Mouse (Mus musculus): ENCODE measurements around the gene Fbxw8.

Gene Fbxw8

DNA sequence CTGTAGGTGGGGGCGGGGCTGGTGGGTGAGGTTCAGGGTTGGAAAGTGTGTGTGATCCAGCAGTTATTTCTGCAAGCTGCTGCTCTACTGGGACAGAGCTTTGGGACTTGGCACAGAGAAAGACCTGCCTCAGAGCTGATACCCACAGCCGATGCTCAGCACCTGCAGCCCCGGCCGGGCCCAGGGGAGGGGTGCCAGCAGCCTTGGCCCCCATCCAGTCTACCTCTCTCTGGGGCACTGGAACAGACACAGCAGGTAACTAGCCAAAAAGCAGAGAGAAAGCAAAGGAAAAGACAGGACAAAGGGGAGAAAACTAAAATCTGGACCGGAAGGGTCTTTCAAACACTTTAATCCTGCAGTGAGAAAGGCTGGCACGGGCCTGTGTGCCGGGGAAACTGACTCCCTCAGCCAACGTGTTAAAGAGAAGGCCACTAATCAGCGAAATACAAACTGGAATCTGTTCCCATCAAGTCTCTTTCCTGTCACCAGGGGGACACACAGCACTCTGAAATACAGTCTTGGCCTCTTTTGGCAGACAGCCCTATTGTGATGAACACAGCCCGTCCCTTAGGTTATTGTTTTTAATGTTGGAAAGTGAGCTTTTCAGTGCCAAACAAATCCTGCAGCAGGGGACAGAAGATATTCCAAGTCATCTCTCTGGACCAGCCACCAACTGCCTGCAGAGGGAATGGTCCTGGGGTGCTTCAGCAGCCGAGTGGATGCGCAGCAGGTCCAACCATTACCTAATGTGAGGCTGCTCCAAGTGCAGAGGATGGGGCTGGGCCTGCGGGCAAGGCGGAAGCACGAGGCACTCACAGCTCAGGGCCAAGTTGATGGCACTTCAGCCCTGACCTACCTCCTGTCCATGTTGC lies 78.3 kb downstream of the Fbxw8 start:
- no peak for DNase-seq (ENCODE audit: low spot score in 2 of 2)

DNA sequence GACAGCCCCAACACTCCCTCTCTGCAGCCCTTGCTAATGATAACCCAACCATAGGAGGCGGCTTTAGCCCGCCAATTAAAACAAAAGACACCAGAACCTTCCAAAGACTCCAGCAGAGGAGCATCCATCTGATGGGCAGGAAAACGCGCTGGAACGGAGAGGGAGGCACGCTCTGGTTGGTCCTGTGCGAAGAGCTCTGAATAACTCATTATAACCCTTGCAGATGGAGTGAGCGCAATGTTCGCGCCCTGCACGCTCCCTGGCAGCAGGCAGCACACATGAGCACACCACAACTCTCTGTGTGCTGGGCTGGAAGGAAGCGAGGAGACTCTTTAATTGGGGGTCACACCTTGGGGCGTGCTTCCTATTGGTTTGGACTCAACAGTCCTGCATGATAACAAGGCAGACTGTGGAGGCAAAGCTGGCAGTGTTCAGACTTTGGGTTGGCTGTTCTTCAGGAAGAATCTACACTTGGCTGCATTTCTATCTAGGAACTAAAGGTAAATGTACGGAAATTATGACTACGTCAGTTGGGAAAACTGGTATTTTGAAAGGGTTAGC lies 82.0 kb downstream of the Fbxw8 start:
- no peak for DNase-seq (ENCODE audit: low spot score in 2 of 2)

DNA sequence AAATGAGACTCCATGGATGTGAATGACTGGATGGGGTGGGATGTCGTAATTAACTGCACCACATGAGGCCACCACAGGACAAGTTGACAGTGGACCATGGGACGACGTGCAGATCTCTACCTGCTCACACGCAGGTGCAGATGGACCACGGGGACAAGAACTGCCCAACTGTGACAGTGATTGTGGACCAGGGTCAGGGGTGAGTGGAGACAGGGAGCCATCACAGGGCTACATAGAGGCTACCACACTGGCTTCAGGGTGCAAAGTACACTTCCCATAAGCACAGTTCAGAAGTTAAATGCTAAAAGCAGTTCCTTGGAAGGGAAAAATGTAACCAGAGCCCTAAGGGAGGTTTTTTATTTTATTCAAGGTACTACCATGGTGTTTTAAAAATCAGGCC lies 83.5 kb downstream of the Fbxw8 start:
- DNase-seq (ENCODE audit: low spot score in 2 of 2) = no peak

DNA sequence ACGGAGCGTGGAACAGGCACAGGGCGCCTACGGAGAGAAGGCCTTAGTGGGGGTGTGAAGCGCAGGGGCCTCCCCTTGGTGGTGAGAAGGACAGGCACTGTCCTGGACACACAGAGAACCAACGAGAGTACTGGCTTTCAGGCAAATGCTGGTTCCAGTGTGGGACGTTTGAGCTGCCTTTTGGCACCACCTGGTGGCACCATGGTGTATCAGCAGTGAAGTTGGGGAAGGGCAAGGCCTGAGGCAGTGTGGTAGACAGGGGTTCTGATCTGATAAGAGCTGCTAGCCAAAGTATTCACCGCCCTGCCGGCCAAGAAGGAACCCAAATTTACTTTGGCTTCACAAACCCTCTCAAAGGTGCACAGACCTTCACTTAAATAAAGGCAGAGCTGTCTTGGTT lies 85.9 kb downstream of the Fbxw8 start:
- DNase-seq (ENCODE audit: low spot score in 2 of 2) = peak in 1 of 2 experiments; percentile 36

DNA sequence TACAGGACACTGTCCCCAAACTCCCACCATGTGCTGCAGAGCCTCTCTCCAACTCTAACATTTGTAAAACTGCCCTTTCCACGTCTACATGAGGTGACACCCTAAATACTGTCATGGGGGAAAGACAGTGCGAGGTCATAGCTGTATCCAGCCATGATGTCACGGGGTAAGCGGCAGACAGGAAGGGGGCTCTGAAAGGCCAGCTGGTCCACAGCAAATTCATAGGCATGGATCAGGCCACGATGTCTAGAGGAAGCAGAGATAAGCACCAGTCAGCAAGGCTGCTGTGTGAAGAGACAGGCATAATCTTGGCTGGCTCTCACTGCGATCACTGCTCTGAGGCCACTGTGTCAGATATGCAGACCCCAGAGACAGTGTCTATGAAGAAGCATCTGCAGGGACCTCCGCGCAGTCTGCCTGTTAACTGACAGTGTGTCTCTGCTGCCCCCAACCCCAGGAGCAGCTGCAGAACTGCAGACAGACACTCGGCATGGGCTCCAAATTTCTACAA lies 87.2 kb downstream of the Fbxw8 start:
- DNase-seq (ENCODE audit: low spot score in 2 of 2) = no peak

DNA sequence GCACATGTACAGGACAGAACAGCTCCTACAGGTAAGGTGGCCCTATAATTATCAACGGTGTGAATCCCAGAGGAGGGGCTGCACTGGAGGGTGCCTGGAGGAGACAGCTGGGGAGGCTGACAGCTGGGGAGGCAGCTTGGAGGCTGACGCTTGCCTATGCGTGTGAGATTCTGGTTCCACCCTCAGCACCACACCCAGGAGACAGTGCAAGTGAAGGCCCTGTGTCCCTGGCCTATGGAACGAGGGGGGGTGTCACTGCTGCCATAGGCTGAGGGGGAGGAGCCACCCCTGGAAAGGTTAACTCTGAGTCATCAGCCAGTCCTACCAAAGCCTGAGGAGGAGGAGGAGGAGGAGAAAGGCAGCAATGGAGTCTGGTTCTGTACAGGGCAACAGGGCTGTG lies 87.7 kb downstream of the Fbxw8 start:
- DNase-seq (ENCODE audit: low spot score in 2 of 2) = no peak

DNA sequence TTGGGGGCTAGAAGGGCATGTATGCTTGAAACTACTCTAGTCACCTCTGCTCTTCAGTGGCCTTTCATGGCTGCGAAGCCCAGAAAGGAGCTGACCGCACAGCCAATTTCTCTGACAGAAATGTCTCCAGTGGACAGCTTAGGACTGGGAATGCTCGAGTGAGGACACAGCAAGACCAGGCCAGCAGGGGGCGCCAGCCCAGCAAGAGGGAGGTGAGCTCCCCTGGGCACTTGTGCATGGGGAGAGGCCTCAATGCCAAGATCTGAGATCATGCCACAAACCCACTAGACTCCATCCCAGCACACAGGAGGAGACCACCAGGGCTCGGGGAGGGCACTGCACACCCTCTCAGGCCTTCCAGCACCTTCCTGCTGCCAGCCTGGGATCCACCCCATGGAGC lies 88.4 kb downstream of the Fbxw8 start:
- peak; percentile 60 to 83 for DNase-seq (ENCODE audit: low spot score in 2 of 2)

DNA sequence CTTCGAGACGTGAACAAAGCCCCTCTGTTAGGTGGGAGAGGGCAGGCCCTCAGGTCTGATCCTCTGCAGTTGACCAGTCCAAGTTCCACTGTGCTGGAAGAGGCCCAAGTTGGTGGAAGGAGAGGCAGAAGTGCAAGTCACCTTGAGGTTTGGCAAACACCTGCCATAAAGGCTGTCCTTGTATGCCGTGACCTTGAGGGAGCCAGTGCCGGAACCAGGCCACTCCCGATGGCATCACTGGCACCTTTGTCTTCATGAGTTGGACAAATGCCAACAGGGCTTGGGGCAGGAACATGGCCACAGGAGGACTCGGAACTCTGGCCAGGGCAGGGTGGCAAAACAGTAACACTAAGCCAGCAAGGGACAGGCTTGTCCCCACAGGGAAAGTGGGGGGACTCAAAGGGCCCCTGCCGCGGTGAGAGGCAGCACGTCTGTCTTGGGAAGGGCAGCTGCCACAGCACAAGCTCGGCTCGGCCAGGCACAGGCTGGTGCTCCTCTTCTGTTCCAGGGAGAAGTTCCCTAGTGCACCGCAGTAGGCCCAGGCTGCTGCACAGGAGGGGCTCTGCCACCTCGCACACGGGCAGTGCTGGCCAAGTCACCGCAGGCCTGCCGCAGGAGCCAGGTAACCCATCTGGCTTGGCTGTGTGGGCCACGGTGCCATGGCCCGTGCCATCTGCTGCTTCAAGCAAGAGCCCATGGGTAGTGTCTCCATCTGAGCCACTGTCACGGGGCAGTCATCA lies 89.6 kb downstream of the Fbxw8 start:
- no peak for DNase-seq (ENCODE audit: low spot score in 2 of 2)

DNA sequence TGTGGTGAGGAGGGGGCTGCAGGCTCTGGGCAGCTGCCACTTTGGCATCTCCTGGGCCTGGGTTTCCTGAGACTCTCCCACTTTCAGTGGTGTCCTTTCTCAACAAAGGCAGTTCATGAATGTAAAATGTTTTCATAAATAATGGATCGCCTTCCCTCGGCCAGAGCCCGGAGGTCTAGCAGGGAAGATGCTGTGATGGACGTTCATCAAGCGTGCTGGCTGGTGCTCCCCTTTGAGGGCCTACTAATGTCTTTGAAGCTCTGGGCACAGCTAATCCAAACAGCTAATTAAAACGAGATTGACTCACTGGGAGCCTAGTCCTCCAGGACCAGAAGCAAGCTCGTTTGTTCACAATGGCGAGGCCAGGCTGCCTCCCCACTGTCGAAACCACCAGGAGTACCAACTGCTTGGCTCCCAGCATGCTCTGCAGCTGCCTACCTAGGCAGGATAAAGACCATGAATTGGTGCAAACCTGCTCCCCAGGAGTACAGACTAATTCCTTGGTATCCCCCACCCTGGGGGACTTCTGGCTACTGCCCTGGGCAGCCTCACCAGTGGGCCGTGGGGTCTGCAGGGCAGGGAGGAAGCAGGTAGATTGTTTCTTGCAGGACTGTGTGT lies 90.9 kb downstream of the Fbxw8 start:
- DNase-seq (ENCODE audit: low spot score in 2 of 2) = no peak

DNA sequence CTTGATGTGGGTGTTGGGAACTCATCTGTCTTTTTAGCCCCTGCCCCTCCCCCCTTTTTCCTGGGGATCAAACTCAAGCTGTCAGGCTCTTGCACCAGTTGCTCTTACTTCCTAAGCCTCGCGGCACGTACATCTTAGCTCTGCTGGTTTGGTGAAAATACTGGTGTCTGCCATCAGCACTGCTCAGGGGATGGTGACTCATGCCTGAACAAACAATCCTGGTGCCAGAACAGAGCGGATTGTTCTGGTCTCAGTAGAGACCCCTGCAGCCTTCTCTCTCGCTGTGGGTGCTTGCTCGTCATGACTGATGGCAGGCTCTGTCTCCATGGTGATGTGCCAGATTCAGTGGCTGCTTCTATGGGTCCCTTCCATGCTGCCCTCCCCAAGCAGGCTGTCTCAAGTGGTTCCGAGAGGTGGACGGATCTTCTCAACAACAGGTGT lies 92.1 kb downstream of the Fbxw8 start:
- DNase-seq (ENCODE audit: low spot score in 2 of 2) = no peak

DNA sequence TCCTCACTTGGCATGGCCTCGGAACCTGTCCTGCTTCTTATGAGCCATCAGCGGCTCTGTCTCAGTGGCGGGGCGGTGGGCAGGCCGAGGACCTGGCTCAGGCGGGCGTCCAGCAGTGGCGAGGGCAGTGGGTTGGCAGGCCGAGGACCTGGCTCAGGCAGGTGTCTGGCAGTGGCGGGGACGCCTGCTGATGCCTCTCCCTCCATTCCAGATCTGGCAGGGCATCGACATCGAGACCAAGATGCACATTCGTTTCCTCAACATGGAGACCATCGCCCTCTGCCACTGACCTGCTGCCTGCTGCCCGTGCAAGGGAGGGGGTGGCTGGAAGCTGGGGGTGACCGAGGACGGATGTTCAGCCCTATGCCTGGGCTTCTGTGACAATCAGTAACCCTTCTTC lies 93.9 kb downstream of the Fbxw8 start:
- DNase-seq (ENCODE audit: low spot score in 2 of 2) = no peak

DNA sequence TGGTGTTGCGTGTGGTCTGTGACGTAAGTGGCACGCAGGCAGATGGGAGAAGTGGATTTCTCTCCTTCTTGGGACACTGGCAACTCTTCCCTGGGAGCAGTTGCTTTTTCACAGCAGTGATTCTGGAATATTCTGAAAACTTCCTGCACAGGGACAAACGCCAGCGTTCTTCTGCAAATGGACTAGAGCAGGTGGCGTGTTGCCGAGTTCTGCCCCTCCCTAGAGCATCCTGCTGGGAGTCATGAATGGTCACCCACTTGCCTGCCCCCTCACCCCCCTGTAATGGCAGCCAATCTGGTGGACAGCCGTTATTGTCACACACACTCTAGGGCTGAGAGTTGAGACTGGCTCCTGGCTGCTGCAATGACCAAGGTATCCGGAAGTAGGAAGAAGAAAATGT lies 95.6 kb downstream of the Fbxw8 start:
- DNase-seq (ENCODE audit: low spot score in 2 of 2) = no peak

DNA sequence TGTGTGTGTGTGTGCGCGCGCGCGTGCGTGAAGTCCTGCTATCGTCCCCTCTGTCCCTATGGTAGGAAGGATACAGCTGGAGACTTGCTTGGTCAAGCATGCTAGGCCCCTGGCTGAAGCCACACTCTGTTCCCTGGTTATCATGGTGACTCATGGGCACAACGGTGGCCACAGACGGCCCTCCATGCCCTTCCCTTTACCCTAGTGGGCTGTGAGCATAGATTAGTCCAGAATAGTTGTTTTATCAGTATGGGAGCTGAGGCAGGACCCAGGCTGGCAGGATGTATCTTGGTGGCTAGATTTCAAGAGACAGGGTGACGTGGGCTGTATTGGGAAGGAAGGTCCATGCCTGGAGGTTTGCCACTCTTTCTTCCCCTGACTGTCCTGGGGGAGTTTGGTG lies 96.4 kb downstream of the Fbxw8 start:
- DNase-seq (ENCODE audit: low spot score in 2 of 2) = no peak

DNA sequence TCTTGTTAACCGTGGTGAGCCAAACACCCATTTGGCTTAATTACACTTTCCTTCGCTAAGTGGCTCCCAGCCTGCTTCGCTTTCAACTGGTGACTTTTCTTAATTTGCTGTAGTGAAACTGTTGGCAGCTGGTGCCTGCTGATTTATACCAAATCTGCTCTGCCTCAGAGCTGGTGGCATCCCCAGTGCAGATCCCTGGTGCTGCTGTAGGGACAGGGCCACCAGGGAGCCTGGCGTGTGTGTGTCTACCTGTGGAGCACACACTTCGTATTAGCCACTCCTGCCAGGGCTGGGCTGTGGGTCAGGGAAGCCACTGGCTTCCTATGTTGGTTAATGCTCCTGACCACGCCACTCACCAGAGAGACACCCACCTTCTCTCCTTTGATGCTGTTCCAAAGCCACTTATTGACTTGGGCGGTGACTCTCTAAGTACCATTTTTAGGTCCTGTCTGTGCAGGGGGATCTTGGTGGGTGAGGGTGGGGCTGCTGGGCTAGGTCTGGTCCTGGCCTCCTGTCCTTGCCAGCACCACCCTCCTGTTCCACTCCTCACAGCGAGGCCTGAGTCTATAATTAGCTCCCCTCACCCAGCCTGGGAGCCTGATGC lies 97.7 kb downstream of the Fbxw8 start:
- DNase-seq (ENCODE audit: low spot score in 2 of 2) = no peak

DNA sequence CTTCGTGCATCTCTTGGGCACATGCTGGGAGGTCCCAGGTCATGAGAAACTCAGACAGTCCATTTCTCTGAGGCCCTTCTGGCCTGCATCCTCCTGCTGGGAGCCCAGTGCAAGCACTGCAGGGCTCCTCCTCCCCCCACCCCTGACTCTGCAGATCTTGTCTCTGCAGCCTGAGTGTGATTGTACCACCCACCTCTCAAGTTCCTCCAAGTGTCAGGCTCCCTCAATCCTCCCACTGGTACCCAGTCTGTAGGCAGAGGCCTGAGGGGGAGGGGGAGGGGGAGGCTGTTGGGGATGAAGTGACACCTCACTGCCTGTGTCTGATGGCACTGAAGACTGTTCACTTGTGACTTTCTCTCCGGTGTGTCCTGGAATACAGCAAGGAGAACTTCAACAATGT lies 102.1 kb downstream of the Fbxw8 start:
- DNase-seq (ENCODE audit: low spot score in 2 of 2) = no peak

DNA sequence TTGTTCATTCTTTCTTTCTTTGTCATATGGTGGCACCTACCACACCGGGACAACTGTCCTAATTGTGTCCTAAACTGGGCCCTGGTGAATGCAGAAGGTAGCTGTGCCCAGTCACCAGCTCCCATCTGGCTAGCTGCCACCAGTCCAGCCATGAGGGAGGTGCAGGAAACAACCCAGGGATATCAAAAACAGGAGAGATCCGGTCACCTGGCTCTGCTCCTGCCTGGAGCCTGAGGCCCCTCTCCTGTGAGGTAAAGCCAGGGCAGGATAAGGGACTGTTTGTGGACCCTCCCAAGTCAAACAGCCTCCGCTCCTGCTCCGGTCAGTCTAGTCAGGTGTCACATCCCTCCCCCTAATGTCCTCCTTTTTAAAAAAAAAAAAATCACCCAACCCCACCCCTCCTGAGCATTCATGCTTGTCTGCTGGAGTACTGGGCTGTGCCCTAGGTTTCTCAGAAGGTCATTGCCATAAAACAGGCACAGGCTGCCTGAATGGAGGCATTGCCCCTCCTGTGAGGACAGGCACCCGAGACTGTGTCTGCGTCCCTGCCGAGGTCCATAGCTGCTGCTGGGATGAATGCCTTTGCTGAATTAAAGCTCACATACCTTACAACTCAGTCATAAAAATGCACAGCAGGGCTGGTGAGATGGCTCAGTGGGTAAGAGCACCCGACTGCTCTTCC lies 103.1 kb downstream of the Fbxw8 start:
- DNase-seq (ENCODE audit: low spot score in 2 of 2) = no peak

DNA sequence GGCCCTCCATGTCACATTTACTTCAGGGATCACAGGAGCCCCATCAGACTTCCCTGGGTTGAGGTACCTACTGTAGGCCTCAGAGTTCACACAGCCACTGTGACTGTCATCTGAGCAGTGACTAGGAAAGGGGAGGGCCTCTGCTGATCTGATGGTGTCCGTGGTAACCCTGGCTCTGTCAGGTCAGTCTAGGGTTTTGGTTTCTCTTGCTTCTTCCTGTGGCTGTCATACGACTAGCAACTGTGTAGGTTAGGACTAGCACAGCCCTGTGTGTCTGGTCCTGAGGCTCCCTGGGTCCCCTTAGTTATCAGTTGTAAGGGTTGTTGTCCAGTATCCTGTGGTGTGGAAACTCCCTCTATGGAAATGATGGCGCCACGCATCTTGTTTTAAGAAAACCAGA lies 104.5 kb downstream of the Fbxw8 start:
- DNase-seq (ENCODE audit: low spot score in 2 of 2) = no peak

DNA sequence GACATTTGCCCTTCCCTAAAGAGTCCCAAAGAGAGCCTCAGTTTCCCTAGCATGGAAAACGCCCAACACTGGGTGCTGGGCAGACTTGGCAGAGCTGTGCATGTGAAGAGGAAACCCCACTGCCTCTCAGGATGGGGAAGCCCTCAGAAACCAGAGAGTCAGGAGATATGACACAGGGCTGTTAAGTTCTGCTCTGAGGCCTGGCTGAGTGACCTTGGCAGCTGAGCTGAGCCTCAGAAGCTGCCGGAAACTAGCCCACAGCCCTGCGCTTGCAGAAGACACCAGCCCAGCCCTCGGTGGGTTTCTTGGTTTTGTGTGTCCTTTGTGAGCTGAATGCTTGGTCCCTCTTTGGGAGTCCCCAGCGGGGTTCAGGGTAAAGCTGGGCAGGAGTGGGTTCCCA lies 106.3 kb downstream of the Fbxw8 start:
- DNase-seq (ENCODE audit: low spot score in 2 of 2) = no peak

DNA sequence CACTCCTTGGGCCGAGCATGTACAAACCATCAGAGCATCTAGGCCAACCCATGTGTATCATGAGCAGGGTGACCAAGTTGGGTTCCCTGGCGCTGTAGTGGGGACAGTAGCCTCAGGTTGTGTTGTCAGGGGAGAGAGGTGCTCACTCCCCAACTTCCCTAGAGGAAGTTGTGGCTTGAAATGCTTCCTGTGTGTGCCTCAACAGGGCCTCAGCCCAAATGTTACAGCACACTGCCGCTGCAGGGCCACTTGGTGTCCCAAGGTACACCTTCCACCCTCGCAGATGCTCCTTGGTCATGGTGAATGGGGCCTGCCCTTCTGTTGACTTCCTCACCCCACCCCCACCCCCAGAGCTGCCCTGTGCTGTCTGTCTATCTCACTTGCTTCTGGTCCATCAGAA lies 106.9 kb downstream of the Fbxw8 start:
- no peak for DNase-seq (ENCODE audit: low spot score in 2 of 2)

DNA sequence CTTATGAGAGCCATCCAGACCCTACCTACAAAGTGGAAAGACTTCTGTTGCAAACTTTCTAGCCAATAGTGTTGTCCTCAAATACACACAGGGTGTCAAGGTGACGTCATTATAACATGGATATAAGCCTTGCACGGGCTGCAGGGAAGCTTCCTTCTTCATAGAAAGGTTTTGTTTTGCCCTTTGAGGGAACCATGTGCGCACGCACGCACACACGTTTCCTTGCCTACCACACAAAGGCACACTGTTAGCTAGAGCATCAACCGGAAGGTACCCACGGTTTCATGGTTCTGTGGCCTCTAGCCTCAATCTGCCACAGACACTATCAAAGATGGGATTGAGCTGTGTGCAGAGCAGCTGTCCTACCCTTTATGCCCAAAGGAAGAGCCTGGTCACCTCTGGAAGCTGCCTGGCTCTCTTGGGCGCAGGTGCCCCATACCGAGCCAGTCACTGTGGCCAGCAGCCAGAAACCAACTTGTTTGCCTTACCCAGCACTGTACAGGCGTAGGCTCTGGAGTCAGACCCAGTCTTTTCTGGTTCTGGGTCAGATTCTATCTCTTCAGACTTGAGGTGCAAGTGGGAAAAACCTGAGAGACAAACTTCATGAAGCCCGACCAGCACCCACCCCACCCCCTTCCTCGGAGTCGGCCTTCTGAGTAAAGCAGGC lies 108.0 kb downstream of the Fbxw8 start:
- no peak for DNase-seq (ENCODE audit: low spot score in 2 of 2)

DNA sequence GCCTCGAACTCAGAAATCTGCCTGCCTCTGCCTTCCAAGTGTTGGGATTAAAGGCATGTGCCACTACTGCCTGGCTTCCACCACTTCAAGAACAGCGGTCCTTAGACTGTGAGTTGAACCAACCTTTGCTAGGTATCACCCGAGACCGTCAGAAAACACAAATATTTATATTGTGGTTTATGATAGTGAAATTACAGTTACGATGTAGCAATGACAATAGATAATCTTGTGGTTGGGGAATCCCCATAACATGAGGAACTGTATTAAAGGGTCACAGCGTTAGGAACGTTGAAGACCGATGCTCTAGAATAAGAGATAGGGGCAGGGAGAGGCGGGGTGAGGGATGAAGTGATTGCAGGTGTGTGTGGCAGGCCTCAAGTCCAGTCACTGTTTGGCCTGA lies 109.9 kb downstream of the Fbxw8 start:
- no peak for DNase-seq (ENCODE audit: low spot score in 2 of 2)
